Mouse (Mus musculus): ENCODE results near the gene Jakmip3. TPM values are rescaled to one million over a fixed set of nuclear protein-coding genes. Genes with fewer than 3 reads are reported as not detected.

Gene Jakmip3
- total RNA-seq, 2 experiments from 2014 or later, result 54.0 to 54.7 TPM

DNA sequence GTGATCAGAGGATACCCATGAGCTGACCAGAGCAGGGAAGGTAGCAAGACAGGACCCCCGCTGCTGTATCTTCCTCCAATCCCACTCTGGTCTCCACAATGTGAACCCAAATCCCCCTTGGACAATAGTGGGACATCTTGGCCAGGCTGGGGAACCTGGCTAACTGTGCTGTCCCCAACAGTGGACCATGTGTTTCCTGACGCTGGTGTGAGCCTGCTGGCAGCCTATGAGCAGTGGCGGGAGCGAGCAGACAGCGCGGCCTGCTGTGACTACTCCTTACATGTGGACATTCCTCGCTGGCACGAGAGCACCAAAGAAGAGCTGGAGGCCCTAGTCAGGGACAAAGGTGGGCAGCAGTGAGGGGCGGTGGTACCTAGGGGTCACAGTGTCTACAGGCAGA is 151.2 kb downstream of the Jakmip3 start:
- intact Hi-C loops (cut with DNase I), result no loop called here
- no peak for TF ChIP-seq CTCF (IDR thresholded peaks at IDR 0.05)

GRCm38 (mm10) chr7:139092676-139093075 is 152.1 kb downstream of the Jakmip3 start:
- DNase-seq (ENCODE audit: extremely low spot score in 1 of 2, low spot score in 2 of 2), result no peak
- Histone ChIP-seq H3K4me3 (no peak overlapping the region), H3K27ac (no peak overlapping the region)
- no peak for TF ChIP-seq CTCF (IDR thresholded peaks at IDR 0.05)
- intact Hi-C loops (cut with DNase I), result no loop called here

More for the DNA sequence above, 151.2 kb downstream of the Jakmip3 start:
- DNase-seq (ENCODE audit: extremely low spot score in 1 of 2, low spot score in 2 of 2), result no peak
- no peak overlapping the region for H3K4me3 ChIP-seq
- no peak overlapping the region for H3K27ac ChIP-seq

DNA sequence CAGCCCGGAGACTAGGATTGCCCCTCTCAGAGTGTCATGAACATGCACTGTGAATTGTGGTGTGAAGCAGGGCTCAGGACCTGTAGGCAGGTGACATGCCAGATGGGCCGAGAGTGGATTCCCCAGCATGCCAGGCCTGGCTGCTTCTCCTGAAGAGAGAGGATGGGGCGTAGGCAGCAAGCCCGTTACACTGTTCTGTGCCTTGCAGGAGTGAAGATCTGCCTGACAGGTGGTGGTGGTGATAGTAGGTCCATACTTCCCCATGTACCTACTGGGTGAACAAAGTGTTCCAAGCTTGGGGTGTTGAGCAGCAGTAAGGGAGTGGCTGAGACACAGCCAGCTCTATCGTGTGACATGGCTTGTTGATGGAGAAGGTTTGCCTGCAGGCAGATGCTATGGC is 152.6 kb downstream of the Jakmip3 start:
- no peak overlapping the region for H3K4me3 ChIP-seq
- no peak for DNase-seq (ENCODE audit: extremely low spot score in 1 of 2, low spot score in 2 of 2)
- TF ChIP-seq CTCF (IDR thresholded peaks at IDR 0.05), result no peak
- intact Hi-C loops (cut with DNase I), result no loop called here
- H3K27ac ChIP-seq, result peak overlapping the region; percentile 5; the same call in 1 of the 2 replicates

- intact Hi-C loops (cut with DNase I), result no loop called here
- H3K4me3 ChIP-seq, result no peak overlapping the region
- no peak for TF ChIP-seq CTCF (IDR thresholded peaks at IDR 0.05)
- no peak for DNase-seq (ENCODE audit: extremely low spot score in 1 of 2, low spot score in 2 of 2)
- peak overlapping the region; percentile 5; the same call in 1 of the 2 replicates for H3K27ac ChIP-seq
These were observed 153.3 kb downstream of the Jakmip3 start for GRCm38 (mm10) chr7:139093781-139094180.

GRCm38 (mm10) chr7:139094761-139095160 is 154.2 kb downstream of the Jakmip3 start:
- intact Hi-C loops (cut with DNase I), result no loop called here
- Histone ChIP-seq H3K4me3 (no peak overlapping the region), H3K27ac (no peak overlapping the region)
- no peak for DNase-seq (ENCODE audit: extremely low spot score in 1 of 2, low spot score in 2 of 2)
- TF ChIP-seq CTCF (IDR thresholded peaks at IDR 0.05), result no peak

DNA sequence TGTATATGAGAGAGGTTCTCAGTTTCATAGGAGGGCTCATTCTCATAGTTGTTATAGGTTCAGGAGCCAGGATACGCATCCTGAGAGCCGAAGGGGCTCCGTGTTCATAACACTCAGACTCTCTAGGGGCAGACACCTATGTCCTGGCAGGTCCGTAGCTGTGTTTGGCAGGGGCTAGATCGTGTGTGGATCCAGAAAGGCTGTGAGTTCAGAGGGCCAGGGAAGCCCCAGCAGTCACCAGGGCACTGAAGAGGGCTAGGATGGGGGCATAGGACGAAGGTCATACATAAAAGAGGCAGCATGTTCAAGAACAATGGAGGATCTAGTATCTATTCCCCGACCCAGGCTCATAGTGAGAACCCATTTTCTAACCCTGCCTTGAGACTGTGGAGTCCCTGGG is 154.8 kb downstream of the Jakmip3 start:
- intact Hi-C loops (cut with DNase I), result no loop called here
- no peak for DNase-seq (ENCODE audit: extremely low spot score in 1 of 2, low spot score in 2 of 2)
- no peak overlapping the region for H3K4me3 ChIP-seq
- TF ChIP-seq CTCF (IDR thresholded peaks at IDR 0.05), result no peak
- H3K27ac ChIP-seq, result no peak overlapping the region

DNA sequence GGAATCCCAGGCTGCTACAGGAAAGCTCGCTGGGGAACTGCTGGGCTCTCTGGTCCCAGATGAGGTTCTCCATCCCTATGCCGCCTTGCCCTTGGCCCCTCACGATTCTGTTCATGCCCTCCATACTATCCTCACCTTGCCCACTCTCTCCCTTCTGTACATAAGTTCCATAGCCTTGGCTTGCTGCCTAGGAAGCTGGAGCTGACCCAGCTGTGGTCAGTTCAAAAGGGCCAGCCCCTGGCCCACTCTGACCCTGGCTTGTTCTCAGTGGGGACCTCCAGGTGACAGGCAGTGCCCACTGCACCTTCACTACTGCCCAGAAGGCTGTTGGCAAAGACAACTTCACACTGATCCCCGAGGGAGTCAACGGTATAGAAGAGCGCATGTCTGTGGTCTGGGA is 155.9 kb downstream of the Jakmip3 start:
- TF ChIP-seq CTCF (IDR thresholded peaks at IDR 0.05), result no peak
- no peak for DNase-seq (ENCODE audit: extremely low spot score in 1 of 2, low spot score in 2 of 2)
- Histone ChIP-seq H3K27ac (0 out of 2 replicates have a peak overlapping the region, but pooled peaks have one; percentile 6), H3K4me3 (no peak overlapping the region)
- intact Hi-C loops (cut with DNase I), result no loop called here

- Histone ChIP-seq H3K27ac (no peak overlapping the region), H3K4me3 (no peak overlapping the region)
- intact Hi-C loops (cut with DNase I), result no loop called here
- no peak for DNase-seq (ENCODE audit: extremely low spot score in 1 of 2, low spot score in 2 of 2)
- TF ChIP-seq CTCF (IDR thresholded peaks at IDR 0.05), result no peak
These were observed 160.1 kb downstream of the Jakmip3 start for GRCm38 (mm10) chr7:139100531-139101095.

DNA sequence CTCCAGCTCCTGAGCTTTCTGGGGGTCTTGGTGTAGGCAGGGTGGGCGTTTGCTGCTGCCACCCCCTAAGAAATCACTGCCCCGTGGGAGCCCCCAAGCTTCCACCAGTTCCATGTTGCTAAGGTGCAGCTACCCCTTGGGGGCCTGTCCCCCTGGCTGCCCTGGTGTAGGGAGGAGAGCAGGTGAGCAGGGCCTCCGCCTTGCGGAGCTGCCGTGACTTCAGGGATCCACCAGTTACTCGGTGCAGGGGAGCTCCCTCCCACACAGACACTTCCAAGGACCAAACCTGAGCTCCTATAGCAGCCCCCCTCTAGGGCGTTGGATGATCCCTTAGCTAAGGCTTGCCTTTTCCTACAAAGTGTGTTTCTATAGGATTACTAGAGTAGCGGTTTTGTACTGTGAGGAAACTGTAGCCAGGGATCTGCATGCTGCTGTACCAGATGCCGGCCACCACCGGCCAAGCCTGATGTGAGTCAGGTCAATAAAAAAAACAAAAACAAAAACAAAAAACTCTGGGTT is 160.8 kb downstream of the Jakmip3 start:
- no peak for DNase-seq (ENCODE audit: extremely low spot score in 1 of 2, low spot score in 2 of 2)
- Histone ChIP-seq H3K4me3 (no peak overlapping the region), H3K27ac (peak overlapping the region; percentile 32; the same call in 1 of the 2 replicates)
- intact Hi-C loops (cut with DNase I), result no loop called here
- TF ChIP-seq CTCF (IDR thresholded peaks at IDR 0.05), result no peak

GRCm38 (mm10) chr7:139101826-139102225 is 161.3 kb downstream of the Jakmip3 start:
- Histone ChIP-seq H3K4me3 (no peak overlapping the region), H3K27ac (peak overlapping the region; percentile 32; the same call in 1 of the 2 replicates)
- intact Hi-C loops (cut with DNase I), result no loop called here
- TF ChIP-seq CTCF (IDR thresholded peaks at IDR 0.05), result no peak
- DNase-seq (ENCODE audit: extremely low spot score in 1 of 2, low spot score in 2 of 2), result no peak

DNA sequence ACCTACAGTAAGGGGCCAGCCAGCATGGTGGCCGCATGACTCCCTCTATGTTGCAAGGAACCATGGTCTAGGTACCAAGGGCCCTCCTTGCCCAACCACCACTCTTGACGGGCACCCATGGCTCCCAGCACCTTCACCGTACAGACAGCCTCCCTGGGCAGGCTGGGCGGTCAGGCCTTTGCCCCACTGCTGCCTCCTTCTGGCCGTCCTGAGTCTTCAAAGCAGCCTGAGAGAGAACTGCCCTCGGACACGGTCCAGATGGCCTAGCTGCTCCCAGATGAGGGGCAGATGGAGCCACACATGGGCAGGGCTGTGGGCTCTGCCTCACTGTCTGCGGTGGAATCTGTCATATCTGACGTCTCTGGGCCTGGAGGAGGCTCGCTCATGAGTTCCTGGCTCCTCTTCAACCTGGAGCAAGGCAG is 163.4 kb downstream of the Jakmip3 start:
- no peak overlapping the region for H3K4me3 ChIP-seq
- TF ChIP-seq CTCF (IDR thresholded peaks at IDR 0.05), result peak; percentile 47
- intact Hi-C loops (cut with DNase I), result loop anchor here (1.0 kb wide), 1 partner anchor 36 kb away; no protein-coding TSS in a partner anchor
- DNase-seq (ENCODE audit: extremely low spot score in 1 of 2, low spot score in 2 of 2), result no peak
- H3K27ac ChIP-seq, result no peak overlapping the region; the same call in 1 of the 2 replicates

DNA sequence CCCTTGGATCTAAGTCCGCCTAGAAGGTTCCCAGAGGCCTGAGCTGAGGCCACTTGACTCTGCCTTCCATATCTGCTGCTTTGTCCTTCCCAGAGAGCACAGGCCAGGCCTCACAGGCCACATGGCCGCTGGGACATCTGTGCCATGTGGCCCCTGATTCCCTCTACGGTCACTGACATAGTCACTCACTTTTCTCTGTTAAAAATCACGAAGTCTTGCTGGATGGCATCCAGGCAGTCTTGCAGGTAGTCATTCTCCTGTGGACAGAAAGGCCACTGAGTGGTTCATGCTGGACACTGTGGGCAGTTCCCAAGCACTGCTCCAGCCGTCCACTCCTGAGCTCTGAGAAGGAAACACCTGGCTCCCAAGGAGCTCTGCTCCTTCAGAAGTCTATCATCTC is 164.5 kb downstream of the Jakmip3 start:
- H3K4me3 ChIP-seq, result no peak overlapping the region
- intact Hi-C loops (cut with DNase I), result no loop called here
- H3K27ac ChIP-seq, result no peak overlapping the region
- no peak for DNase-seq (ENCODE audit: extremely low spot score in 1 of 2, low spot score in 2 of 2)
- no peak for TF ChIP-seq CTCF (IDR thresholded peaks at IDR 0.05)

DNA sequence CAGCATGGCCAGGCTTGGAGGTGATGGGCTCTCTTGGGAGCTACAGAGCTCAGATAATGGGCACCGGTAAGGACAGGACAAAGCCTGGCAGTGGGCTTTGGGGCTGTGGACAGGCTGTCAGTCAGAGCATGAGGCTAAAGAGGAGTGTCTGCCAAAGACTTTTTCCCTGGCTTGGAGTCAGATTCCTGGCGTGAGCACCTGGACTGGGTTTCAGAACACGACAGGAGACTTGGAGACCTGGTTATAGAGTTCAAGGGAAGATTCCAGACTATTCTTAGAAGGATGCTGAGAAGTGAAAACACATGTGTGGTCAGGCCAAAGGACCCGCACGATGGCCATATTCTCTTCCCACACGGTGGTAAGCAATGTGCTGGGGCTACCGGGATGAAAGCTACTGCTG is 165.2 kb downstream of the Jakmip3 start:
- TF ChIP-seq CTCF (IDR thresholded peaks at IDR 0.05), result no peak
- Histone ChIP-seq H3K4me3 (no peak overlapping the region), H3K27ac (no peak overlapping the region)
- intact Hi-C loops (cut with DNase I), result no loop called here
- no peak for DNase-seq (ENCODE audit: extremely low spot score in 1 of 2, low spot score in 2 of 2)

All from left cerebral cortex, adult 2 months (tissue).